Comparison of ENCODE assay signal across 16 mouse cellular contexts in the genomic region with DNA sequence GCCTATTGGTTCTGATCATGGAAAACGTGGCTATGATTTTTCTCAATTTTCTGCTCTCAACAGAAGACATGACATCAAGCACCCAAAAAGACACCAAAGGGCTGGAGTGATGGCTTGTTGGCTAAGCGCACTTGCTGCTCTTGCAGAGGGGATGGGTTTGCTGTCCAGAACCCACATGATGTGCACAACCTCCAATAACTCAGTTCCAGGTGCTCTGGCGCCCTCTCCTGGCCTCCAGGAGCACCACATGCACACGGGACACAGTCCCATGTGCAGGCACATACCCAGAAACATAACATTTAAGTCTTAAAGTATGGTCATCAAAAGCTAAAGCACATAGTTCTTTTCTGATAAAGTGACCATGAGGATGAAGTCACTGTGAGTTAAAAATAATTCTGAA.
DNase-seq lines count a peak whose midpoint lies in the region; ATAC-seq and TF ChIP-seq lines count a peak whose summit lies in the region.
"Had no signal": no experiment of that assay in that cellular context is flagged by ENCODE, and none has a peak within 500 bp of the region (broad histone marks: within the 10 kb centered on the region; RNA-seq: fewer than 3 reads in every experiment).

No protein-coding gene starts in this region.

- no peak overlapping the region for H3K9ac ChIP-seq in forebrain, postnatal 0 days
- no peak overlapping the region for H3K9ac ChIP-seq in forebrain, embryonic 13.5 days
- H3K9ac ChIP-seq in liver, adult 2 months (ENCODE audit: low read depth, low read length): no peak overlapping the region
- no peak overlapping the region for H3K9ac ChIP-seq in liver, embryonic 12.5 days
- H3K9ac ChIP-seq: hindbrain, embryonic 15.5 days; liver, embryonic 13.5 days; midbrain, embryonic 15.5 days had no signal

- ATAC-seq in forebrain, postnatal 0 days: no peak
- no peak for ATAC-seq in forebrain, embryonic 13.5 days
- no peak for ATAC-seq in liver, embryonic 12.5 days
- ATAC-seq: forebrain, embryonic 14.5 days; midbrain, embryonic 15.5 days had no signal

- DNase-seq in forebrain, postnatal 0 days: no peak
- DNase-seq in liver, adult 2 months (ENCODE audit: extremely low read depth, low read depth, low spot score): no peak
- peak; percentile 55 for DNase-seq in thymus, postnatal 4 days
- DNase-seq in thymus, postnatal 10 days (ENCODE audit: low spot score in 2 of 2): no peak
- no peak for DNase-seq in frontal cortex, postnatal 10 days (ENCODE audit: low spot score in 2 of 2)
- no peak for DNase-seq in layer of hippocampus, postnatal 14 days (ENCODE audit: low spot score in 2 of 2)
- DNase-seq: heart, adult 18-20 months; layer of hippocampus, adult 9-11 months; liver, embryonic 13.5 days; spleen, adult 18-20 months had no signal

- no peaks in the 10 kb centered on the region for H3K79me2 ChIP-seq in liver, adult 2 months (ENCODE audit: control insufficient read depth, insufficient read depth, low read length)

- TF ChIP-seq CTCF in forebrain, postnatal 0 days (IDR thresholded peaks at IDR 0.05; ENCODE audit: low read depth): peak; percentile 50
- peak; percentile 83 for TF ChIP-seq CTCF in liver, adult 2 months (IDR thresholded peaks at IDR 0.05; ENCODE audit: low read depth, low read length)

- TF ChIP-seq POLR2A in liver, adult 2 months (IDR thresholded peaks at IDR 0.05; ENCODE audit: extremely low read depth, insufficient read depth, low read length): no peak

- H3K9me3 ChIP-seq in forebrain, postnatal 0 days (ENCODE audit: low read length): no peaks in the 10 kb centered on the region
- no peaks in the 10 kb centered on the region for H3K9me3 ChIP-seq in forebrain, embryonic 13.5 days (replicated peaks)
- H3K9me3 ChIP-seq in liver, embryonic 12.5 days (replicated peaks): no peaks in the 10 kb centered on the region
- H3K9me3 ChIP-seq: embryonic facial prominence, embryonic 10.5 days; hindbrain, embryonic 15.5 days; liver, embryonic 13.5 days; midbrain, embryonic 15.5 days had no signal

- H3K4me1 ChIP-seq in forebrain, postnatal 0 days (ENCODE audit: insufficient read depth): no peaks in the 10 kb centered on the region
- no peaks in the 10 kb centered on the region for H3K4me1 ChIP-seq in forebrain, embryonic 13.5 days
- no peaks in the 10 kb centered on the region for H3K4me1 ChIP-seq in liver, adult 2 months (ENCODE audit: control insufficient read depth, insufficient read depth, low read length)
- no peaks in the 10 kb centered on the region for H3K4me1 ChIP-seq in liver, embryonic 12.5 days
- H3K4me1 ChIP-seq: hindbrain, embryonic 15.5 days; liver, embryonic 13.5 days; midbrain, embryonic 15.5 days had no signal

- H3K27ac ChIP-seq in forebrain, postnatal 0 days (ENCODE audit: low read depth, low read length): no peak overlapping the region
- no peak overlapping the region for H3K27ac ChIP-seq in forebrain, embryonic 13.5 days
- no peak overlapping the region for H3K27ac ChIP-seq in liver, adult 2 months (replicated peaks; ENCODE audit: insufficient read depth, low read depth, low read length)
- H3K27ac ChIP-seq in liver, embryonic 12.5 days: no peak overlapping the region
- H3K27ac ChIP-seq: embryonic facial prominence, embryonic 10.5 days; hindbrain, embryonic 15.5 days; liver, embryonic 13.5 days; midbrain, embryonic 15.5 days had no signal

- 71% methylated on average over 4 of the region's 4 CpGs for WGBS in forebrain, postnatal 0 days
- 64% methylated on average over 4 of the region's 4 CpGs for WGBS in forebrain, embryonic 13.5 days
- 76% methylated on average over 4 of the region's 4 CpGs for WGBS in liver, adult 2 months
- 47% methylated on average over 4 of the region's 4 CpGs for WGBS in liver, embryonic 12.5 days (ENCODE audit: insufficient replicate concordance)

- H3K4me2 ChIP-seq in forebrain, postnatal 0 days (ENCODE audit: low read depth): no peak overlapping the region
- no peak overlapping the region for H3K4me2 ChIP-seq in forebrain, embryonic 13.5 days
- H3K4me2 ChIP-seq in liver, embryonic 12.5 days: no peak overlapping the region
- H3K4me2 ChIP-seq: hindbrain, embryonic 15.5 days; liver, embryonic 13.5 days; midbrain, embryonic 15.5 days had no signal

- H3K27me3 ChIP-seq in forebrain, postnatal 0 days (ENCODE audit: insufficient read depth, low read length): no peaks in the 10 kb centered on the region
- no peaks in the 10 kb centered on the region for H3K27me3 ChIP-seq in forebrain, embryonic 13.5 days
- no peaks in the 10 kb centered on the region for H3K27me3 ChIP-seq in liver, adult 2 months (ENCODE audit: control insufficient read depth, insufficient read depth, low read length)
- H3K27me3 ChIP-seq in liver, embryonic 12.5 days (replicated peaks): 0 out of 2 replicates have a peak, but pooled peaks cover 3% of the 10 kb centered on the region
- H3K27me3 ChIP-seq: hindbrain, embryonic 15.5 days; liver, embryonic 13.5 days; midbrain, embryonic 15.5 days had no signal

- no peak overlapping the region for H3K4me3 ChIP-seq in forebrain, postnatal 0 days (ENCODE audit: low read depth, low read length)
- no peak overlapping the region for H3K4me3 ChIP-seq in forebrain, embryonic 13.5 days
- no peak overlapping the region for H3K4me3 ChIP-seq in liver, adult 2 months (ENCODE audit: insufficient read depth, low read depth, low read length)
- no peak overlapping the region for H3K4me3 ChIP-seq in liver, embryonic 12.5 days
- H3K4me3 ChIP-seq: embryonic facial prominence, embryonic 10.5 days; hindbrain, embryonic 15.5 days; liver, embryonic 13.5 days; midbrain, embryonic 15.5 days had no signal

- no peaks in the 10 kb centered on the region for H3K36me3 ChIP-seq in forebrain, postnatal 0 days (ENCODE audit: insufficient read depth)
- no peaks in the 10 kb centered on the region for H3K36me3 ChIP-seq in forebrain, embryonic 13.5 days (ENCODE audit: poor library complexity, severe bottlenecking)
- no peaks in the 10 kb centered on the region for H3K36me3 ChIP-seq in liver, adult 2 months (ENCODE audit: control insufficient read depth, insufficient read depth, low read length)
- no peaks in the 10 kb centered on the region for H3K36me3 ChIP-seq in liver, embryonic 12.5 days
- H3K36me3 ChIP-seq: embryonic facial prominence, embryonic 10.5 days; hindbrain, embryonic 15.5 days; liver, embryonic 13.5 days; midbrain, embryonic 15.5 days had no signal
